Mouse (Mus musculus) right cerebral cortex, postnatal 14 days (tissue): Measurements from ENCODE around the gene Trappc11.

Experiments
- DNase-seq: peaks from one replicate; pipeline ENCODE4 v3.0.0; 2022

Trappc11 gene

GRCm38 (mm10) chr8:47533344-47534125 lies at the start of gene Trappc11, which contains the start of gene Rwdd4a:
Trappc11 (minus strand) TSS chr8:47533470.
Rwdd4a (plus strand) TSS chr8:47533664.
- DNase-seq = peak; percentile 92

DNA sequence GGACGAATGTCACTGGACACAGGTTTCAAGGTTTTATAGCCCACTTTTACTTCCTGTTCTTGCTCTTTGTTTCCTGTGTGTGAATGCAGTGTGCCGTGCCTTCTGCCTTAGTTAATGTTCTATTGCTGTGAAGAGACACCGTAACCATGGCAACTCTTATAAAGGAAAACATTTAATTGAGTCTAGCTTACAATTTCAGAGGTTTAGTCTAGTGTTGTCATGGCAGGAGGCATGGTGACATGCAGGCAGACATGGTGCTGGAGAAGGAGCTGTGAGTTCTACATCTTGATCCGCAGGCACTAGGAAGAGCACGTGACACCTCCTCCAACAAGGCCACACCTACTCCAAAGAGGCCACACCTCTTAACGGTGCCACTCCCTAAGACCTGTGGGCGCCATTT lies 48.2 kb upstream of the Trappc11 start:
- no peak for DNase-seq

GRCm38 (mm10) chr8:47573482-47573881 lies 40.2 kb upstream of the Trappc11 start:
- no peak for DNase-seq

DNA sequence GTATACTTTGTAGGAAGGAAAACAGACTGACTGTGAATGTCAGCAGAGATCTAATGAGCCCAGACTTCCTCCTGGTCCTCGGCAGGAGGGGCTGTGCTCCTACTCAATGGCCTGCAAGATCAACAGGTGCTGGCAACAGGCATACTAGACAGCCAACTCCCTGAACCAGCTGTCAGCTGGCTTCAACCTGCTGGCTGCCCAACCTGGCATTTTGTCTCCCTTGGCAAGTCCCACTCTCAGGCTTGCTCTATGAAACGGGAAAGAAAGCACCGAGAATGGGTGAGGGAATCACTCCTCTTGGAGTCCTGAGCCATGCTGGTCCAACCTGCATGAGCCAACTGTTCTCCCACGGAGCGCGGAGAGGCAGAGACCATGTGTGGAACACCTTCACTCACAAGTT lies 36.9 kb upstream of the Trappc11 start:
- no peak for DNase-seq

DNA sequence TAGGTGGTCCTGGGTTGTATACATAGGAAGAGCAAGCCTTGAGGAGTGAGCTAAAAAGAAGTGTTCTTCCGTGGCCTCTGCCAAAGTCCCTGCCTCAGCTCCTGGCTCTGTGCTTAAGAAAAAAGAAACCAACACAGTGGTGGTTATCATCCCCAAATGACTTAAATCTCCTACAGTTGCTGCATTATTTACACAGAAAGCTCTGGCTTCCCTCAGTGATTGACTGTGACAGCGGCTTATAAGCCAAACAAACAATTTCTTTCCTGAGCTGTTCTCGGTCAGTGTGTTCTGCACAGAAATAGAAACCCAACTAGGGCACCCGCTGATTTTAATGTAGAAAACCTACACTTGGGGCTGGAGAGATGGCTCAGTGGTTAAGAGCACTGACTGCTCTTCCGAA lies 34.8 kb upstream of the Trappc11 start:
- DNase-seq = no peak

- no peak for DNase-seq
Observed at GRCm38 (mm10) chr8:47566551-47566950, 33.3 kb upstream of the Trappc11 start.

DNA sequence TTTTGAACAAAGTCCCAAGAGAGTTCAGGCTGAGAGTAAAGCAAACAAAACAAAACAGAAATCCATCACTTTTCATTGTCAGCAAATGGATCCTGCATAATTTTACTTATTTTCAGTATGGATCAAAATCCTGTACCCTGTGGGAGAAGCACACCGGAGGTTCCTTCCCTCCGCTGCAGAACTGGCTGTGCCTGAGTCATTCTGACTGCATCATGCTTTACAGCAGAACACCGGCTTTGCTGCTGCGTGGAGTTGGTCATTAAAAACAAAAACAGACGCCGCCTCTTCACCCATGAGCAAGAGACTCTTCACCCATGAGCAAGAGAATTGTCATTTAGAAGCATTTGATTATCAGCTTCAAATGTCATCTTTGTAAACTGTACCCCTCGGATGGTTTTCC lies 27.5 kb upstream of the Trappc11 start:
- DNase-seq = no peak

DNA sequence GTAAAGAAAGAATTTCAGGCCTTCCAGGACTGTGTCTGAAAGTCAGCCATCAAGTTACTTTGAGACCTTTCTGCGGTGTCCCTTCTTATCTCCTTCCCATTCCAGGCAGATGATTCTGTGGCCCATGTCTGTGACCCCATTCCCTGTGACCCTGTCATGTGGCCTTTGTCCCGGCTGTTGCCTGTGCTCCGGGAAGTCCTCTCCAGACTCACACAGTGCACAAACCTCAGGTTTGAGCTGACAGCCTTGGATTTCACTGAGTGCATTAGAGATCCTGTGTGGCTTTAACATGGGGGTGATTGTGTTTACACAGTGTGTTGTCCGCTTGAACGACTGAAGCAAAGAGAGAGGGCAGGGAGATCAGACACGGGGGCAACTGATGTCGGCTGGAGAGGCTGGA lies 25.0 kb upstream of the Trappc11 start:
- no peak for DNase-seq

DNA sequence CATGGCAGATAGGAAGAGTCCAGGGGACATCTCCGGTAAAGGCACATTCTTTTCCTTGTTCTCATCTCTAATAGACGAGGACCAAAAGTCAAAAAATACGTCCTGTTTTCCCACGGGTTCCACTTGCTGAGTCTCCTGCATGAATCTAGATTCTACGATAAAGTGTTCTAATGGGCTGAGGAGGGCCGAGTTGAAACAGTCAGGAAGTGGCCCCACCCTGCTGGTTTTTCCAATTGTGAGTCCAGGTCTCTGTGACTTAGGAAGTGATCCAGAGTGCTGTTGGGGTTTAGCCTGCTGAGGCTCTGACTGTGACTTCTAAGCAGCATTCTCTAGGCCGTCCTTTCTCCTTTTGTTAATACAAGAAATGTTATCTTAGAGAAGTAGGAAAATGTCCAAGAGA lies 23.2 kb upstream of the Trappc11 start:
- DNase-seq = no peak

DNA sequence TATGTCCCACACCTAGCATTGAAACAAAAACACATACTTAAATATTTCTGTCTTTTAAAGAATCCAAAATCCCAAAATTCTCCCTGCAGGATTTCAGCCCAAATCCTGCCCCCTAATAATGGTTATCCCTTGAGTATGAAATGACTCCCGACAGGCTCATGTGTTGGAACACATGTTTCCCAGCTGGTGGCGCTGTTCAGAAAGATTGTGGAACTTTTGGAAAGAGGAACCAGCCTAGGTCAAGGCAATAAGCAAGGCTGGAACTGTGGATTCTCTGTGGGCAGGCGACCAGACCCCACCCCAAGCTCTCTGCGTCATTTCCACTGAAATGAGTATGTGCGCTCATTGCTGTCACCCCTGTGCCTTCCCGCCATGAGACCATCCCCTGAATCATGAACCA lies 20.3 kb upstream of the Trappc11 start:
- DNase-seq = no peak

DNA sequence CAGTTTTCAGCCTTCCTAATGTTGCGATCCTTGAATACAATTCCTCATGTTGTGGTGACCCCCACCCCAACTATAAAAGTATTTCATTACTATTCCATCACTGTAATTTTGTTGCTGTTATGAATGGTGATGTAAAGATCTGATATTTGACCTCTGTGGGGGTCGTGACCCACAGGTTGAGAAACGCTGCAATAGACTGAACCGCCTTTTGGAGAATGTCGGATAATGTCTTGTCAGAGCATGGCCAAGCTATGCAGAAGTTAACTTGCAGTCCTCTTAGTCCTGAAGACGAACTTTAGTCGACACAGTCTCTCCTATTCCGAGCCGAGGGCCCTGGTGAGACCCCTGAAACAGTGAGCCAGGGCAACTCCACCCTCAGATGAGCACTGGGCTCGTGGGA lies 13.8 kb upstream of the Trappc11 start:
- DNase-seq = no peak

- DNase-seq = no peak
Observed at GRCm38 (mm10) chr8:47544094-47544493, 10.8 kb upstream of the Trappc11 start.

DNA sequence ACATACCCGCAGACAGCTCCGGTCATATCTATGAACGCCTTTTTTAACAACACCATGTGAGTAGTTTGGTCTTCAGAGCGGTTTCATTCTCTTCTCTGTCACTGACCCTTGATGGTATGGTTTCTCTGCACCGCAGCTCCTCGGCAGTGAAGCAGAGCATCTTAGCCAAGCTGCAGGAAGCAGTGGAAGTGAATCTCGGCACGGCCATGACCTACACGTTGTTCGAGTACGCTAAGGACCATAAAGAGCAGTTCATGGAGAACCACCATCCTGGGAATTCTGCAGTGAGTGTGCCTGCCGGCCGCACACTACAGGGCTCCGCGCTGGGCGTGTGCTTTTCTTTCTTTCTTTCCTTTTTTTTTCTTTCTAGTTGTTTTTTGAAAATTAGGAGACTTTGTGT lies 9.5 kb upstream of the Trappc11 start:
- DNase-seq = no peak

DNA sequence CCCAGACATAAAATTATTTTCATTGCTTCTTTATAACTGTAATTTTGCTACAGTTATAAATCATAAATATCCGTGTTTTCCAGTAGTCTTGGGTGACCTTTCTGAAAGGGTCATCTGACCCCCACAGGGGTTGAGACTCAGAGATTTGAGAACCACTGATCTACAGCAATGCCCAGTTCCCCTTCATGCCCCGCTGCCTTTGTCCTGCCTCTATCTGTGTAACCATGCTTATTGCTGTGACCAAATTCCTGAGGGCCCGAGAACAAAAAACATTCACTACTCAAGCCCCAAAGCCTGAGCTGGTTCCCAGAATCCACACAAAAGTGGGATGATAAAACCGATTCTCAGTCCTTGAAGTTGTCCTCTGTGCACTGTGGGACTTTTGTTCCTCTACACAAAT lies 5.1 kb upstream of the Trappc11 start:
- DNase-seq = no peak

DNA sequence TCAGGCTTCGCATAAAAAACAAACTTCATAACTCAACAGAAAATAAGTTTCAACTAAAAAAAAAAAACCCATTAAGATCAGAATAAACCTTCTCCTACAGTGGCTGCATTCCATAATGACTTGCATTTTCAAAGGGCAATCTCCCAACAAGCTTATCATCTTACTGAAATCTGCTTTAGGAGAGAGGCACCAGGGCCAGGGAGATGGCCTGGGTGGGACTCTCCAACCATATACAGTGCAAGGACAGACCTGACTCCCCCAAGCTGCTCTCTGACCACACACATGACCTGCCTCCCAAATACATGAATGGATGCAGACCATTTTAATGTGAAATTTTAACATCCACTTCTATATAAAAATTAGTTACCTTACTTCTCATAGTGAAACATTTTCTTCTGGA lies 5.2 kb downstream of the Trappc11 start:
- DNase-seq = no peak

DNA sequence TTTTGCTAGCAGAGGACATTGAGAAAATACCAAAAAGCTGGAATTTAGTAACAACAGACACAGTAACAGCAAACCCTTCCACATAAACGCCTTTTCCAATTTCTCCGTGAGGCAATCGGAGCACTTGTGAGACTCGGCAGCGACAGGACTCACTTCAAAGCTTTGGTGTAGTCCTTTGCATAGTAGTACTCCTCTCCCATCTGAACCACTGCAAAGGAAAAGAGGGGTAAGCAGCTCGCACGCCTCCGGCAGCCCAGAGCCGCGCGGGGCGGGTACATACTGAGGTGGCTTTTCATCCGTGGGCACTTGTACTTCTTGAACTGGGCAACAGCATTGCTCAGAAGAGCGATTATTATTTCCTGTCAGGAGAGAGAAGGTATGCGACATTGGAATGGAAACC lies 19.7 kb downstream of the Trappc11 start:
- no peak for DNase-seq

DNA sequence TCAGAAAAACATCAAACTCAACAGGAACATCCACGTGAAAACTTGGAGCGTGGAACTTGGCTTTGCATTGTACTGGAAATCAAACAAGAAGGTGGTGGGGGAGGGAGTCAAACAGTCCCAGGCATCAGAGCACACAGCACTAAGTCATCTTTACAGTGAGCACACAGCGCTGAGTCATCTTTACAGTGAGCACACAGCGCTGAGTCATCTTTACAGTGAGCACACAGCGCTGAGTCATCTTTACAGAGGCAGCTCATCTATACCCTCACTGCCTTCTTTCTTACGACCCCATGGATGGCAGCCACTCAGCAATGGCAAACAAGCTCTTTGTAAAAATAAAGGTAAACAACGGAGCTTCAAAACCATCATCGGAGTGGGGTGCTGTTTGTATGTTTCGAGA lies 22.3 kb downstream of the Trappc11 start:
- no peak for DNase-seq

- DNase-seq = no peak
Observed at GRCm38 (mm10) chr8:47505431-47505830, 27.8 kb downstream of the Trappc11 start.

- DNase-seq = no peak
Observed at GRCm38 (mm10) chr8:47502546-47502945, 30.7 kb downstream of the Trappc11 start.

GRCm38 (mm10) chr8:47501994-47502393 lies 31.3 kb downstream of the Trappc11 start:
- no peak for DNase-seq

- DNase-seq = no peak
Observed at GRCm38 (mm10) chr8:47495428-47495827, 37.8 kb downstream of the Trappc11 start.

DNA sequence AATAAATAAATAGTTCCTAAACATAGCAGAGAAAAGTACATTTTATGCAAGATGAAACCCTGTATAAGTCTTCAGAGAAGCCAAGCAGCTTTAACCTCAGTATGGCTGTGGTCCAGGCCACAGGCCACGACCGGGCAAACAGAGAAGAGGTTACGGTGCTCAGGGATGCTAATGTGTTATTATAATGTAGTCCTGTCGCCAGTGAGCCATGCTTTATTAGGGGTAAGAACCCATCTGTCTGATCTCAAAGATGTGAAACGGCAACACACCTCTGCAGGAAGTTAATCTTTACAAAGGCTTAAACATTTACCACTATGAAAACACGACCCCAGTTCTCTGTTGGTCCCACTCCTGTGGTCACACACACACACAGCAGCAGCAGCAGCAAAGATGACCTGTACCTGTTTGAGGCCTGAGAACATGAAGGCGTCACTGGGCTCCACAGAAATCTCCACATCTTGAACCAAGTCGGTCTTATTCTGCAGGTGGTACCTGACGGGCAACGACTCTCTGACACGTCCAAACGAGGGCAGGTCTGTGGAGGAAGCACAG lies 38.6 kb downstream of the Trappc11 start:
- DNase-seq = no peak

GRCm38 (mm10) chr8:47493106-47493505 lies 40.2 kb downstream of the Trappc11 start:
- DNase-seq = no peak

DNA sequence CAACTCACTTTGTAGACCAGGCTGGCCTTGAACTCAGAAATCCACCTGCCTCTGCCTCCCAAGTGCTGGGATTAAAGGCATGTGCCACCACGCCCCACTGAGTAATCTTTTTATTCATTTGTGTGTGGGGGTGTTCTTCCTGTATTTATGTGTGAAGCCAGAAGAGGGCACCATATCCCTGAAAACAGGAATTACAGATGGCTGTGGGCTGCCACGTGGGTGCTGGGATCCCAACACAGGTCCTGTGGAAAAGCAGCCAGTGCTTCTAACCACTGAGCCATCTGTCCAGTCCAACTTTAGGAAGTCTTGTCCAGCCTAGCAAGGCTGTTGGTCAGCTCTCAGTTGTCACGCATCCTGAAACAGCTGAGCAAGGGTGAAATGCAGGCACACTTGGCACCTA lies 46.0 kb downstream of the Trappc11 start:
- no peak for DNase-seq
